Mouse (Mus musculus) myocyte (in vitro differentiated cells): ENCODE measurements around the gene Akr1c6. TPM values are rescaled to one million over a fixed set of nuclear protein-coding genes. Genes with fewer than 3 reads are reported as not detected.
"Not testable (repeated sequence)": the region's sequence is repeated elsewhere in the genome, so short reads cannot be mapped to it uniquely, and the experiment has no call there.

Experiments
- H3K27me3 ChIP-seq: one replicate; pipeline ENCODE4 v1.6.1; 2011; ENCODE audit not compliant: control insufficient read depth, insufficient read depth, insufficient read length
- H3K36me3 ChIP-seq: one replicate; pipeline ENCODE4 v1.6.1; 2011; ENCODE audit not compliant: control insufficient read depth, insufficient read depth
- H3K4me2 ChIP-seq: one replicate; pipeline ENCODE4 v1.6.1; 2011; ENCODE audit warnings: low read depth, control low read depth
- H3K4me3 ChIP-seq: one replicate; pipeline ENCODE4 v1.5.1; 2011; ENCODE audit warnings: mild to moderate bottlenecking, control low read depth, moderate library complexity
- H3K79me2 ChIP-seq: one replicate; pipeline ENCODE4 v1.6.1; 2011; ENCODE audit not compliant: control insufficient read depth, insufficient read depth
- H3ac ChIP-seq: one replicate; pipeline ENCODE4 v1.6.1; 2011; ENCODE audit not compliant: control insufficient read depth, insufficient read length
- CEBPB ChIP-seq: IDR thresholded peaks from 2 replicates; pipeline ENCODE4 v1.6.1; 2011; ENCODE audit warnings: mild to moderate bottlenecking, moderate library complexity; ENCODE audit not compliant: poor library complexity, insufficient read depth, severe bottlenecking
- E2F4 ChIP-seq: IDR thresholded peaks from one replicate; pipeline ENCODE4 v1.6.1; 2011; ENCODE audit warnings: mild to moderate bottlenecking, control low read depth, moderate library complexity; ENCODE audit not compliant: insufficient read depth
- MAX ChIP-seq: IDR thresholded peaks from one replicate; pipeline ENCODE4 v1.6.1; 2011; ENCODE audit warnings: low read depth, mild to moderate bottlenecking, control low read depth
- MYOD1 ChIP-seq, 3 experiments: IDR thresholded peaks; one replicate each; pipeline ENCODE4 v1.6.1; 2011; ENCODE audit warnings: control low read depth in 2 of 3, low read depth in 2 of 3, mild to moderate bottlenecking in 2 of 3, moderate library complexity in 1 of 3; ENCODE audit not compliant: insufficient read length in 2 of 3, control insufficient read depth in 1 of 3
- MYOG ChIP-seq, 3 experiments: IDR thresholded peaks; one replicate each; pipeline ENCODE4 v1.6.1; 2011; ENCODE audit warnings: control low read depth in 2 of 3, low read depth in 2 of 3, mild to moderate bottlenecking in 2 of 3; ENCODE audit not compliant: insufficient read length in 2 of 3, control insufficient read depth in 1 of 3, insufficient read depth in 1 of 3
- POLR2A ChIP-seq: IDR thresholded peaks from one replicate; pipeline ENCODE4 v1.6.1; 2011; ENCODE audit warnings: low read depth, mild to moderate bottlenecking, control low read depth, moderate library complexity; ENCODE audit not compliant: insufficient read length
- POLR2AphosphoS2 ChIP-seq: IDR thresholded peaks from one replicate; pipeline ENCODE4 v1.6.1; 2011; ENCODE audit warnings: low read depth, control low read depth; ENCODE audit not compliant: insufficient read length
- REST ChIP-seq: IDR thresholded peaks from one replicate; pipeline ENCODE4 v1.6.1; 2011; ENCODE audit warnings: mild to moderate bottlenecking, control low read depth, moderate library complexity; ENCODE audit not compliant: insufficient read depth, insufficient read length
- SRF ChIP-seq: IDR thresholded peaks from one replicate; pipeline ENCODE4 v1.6.1; 2011; ENCODE audit warnings: low read depth; ENCODE audit not compliant: control insufficient read depth, insufficient read length
- TCF12 ChIP-seq: IDR thresholded peaks from one replicate; pipeline ENCODE4 v1.6.1; 2011; ENCODE audit warnings: mild to moderate bottlenecking, control low read depth; ENCODE audit not compliant: poor library complexity, insufficient read depth, severe bottlenecking
- TCF3 ChIP-seq: IDR thresholded peaks from one replicate; pipeline ENCODE4 v1.6.1; 2011; ENCODE audit warnings: low read depth, control low read depth; ENCODE audit not compliant: insufficient read length
- USF1 ChIP-seq: IDR thresholded peaks from one replicate; pipeline ENCODE4 v1.6.1; 2011; ENCODE audit warnings: low read depth, mild to moderate bottlenecking, control low read depth, moderate library complexity
- polyA plus RNA-seq: library from polyadenylated mRNA; unstranded; fragments of >200 nt; fragmentation: generic; extraction: Trizol; gene quantifications from one replicate; pipeline ENCODE4 v1.2.1, GENCODE M21; 2012; ENCODE audit warnings: missing spikeins

Gene Akr1c6
- not detected for polyA plus RNA-seq

DNA sequence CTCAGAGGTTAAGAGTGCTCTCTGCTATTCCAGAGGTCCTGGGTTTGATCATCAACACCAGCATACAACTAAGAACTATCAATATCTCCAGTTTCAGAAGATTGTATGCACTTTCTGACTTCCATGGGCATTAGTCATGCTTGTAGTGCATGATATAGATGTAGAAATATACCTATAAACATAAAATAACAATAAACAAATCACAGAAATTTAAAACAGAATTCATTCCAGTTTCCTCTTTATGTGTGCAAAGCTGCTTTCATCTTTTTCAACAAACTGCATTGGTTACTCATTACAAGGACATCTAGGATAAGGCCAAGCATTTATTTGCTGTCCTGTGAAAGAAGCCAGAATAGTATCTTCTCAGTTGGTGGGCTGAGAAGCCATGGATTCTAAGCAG, at the start of gene Akr1c6:
Gene Akr1c6, plus strand, starts transcription at position 301 of the 400 bp plus-strand sequence.
- Histone ChIP-seq H3K4me2 (no peak within 1 kb of the TSS), H3K27me3 (no peaks in the 10 kb centered on the region), H3K79me2 (no peaks in the 10 kb centered on the region), H3K36me3 (no peaks in the 10 kb centered on the region), H3K4me3 (no peak within 1 kb of the TSS), H3ac (no peak within 1 kb of the TSS)
- TF ChIP-seq POLR2A (no peak), USF1 (no peak), E2F4 (no peak), MYOG (IDR thresholded peaks at IDR 0.05; ENCODE audit: control insufficient read depth in 1 of 3, insufficient read depth in 1 of 3, insufficient read length in 2 of 3, low read depth in 2 of 3) (no peak), MAX (no peak), CEBPB (no peak), TCF12 (no peak), REST (no peak), MYOD1 (IDR thresholded peaks at IDR 0.05; ENCODE audit: control insufficient read depth in 1 of 3, insufficient read length in 2 of 3, low read depth in 2 of 3) (no peak), POLR2AphosphoS2 (no peak), TCF3 (no peak), SRF (no peak)

DNA sequence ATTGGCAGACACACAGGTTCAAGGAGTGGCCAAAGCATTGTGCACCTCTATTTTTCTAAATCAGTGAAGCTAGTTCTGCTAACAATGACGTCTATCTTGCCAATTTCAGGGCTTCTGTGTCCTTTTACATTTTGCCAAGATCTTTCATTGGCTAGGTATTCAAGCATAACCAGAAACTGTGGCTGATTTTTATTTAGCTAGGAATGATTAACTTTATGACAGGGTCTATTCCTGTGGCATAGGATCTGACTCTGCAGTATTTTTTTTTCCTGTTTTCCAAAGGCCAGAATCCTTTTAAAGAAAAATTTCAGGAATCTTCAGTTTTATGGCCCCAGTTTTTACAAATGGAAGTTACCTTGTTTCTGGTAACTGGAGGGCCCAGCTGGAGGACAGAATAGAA, 49.2 kb upstream of the Akr1c6 start:
- TF ChIP-seq TCF12, result no peak
- no peak for TF ChIP-seq MAX
- TF ChIP-seq CEBPB, result no peak
- TF ChIP-seq E2F4, result no peak
- no peak for TF ChIP-seq USF1
- TF ChIP-seq POLR2AphosphoS2, result no peak
- no peak for TF ChIP-seq SRF
- TF ChIP-seq MYOG (IDR thresholded peaks at IDR 0.05; ENCODE audit: control insufficient read depth in 1 of 3, insufficient read depth in 1 of 3, insufficient read length in 2 of 3, low read depth in 2 of 3), result no peak
- TF ChIP-seq REST, result no peak
- no peak for TF ChIP-seq POLR2A
- no peak for TF ChIP-seq MYOD1 (IDR thresholded peaks at IDR 0.05; ENCODE audit: control insufficient read depth in 1 of 3, insufficient read length in 2 of 3, low read depth in 2 of 3)
- TF ChIP-seq TCF3, result no peak
- Histone ChIP-seq H3ac (no peak overlapping the region), H3K27me3 (no peaks in the 10 kb centered on the region), H3K4me2 (no peak overlapping the region), H3K4me3 (no peak overlapping the region), H3K36me3 (no peaks in the 10 kb centered on the region), H3K79me2 (no peaks in the 10 kb centered on the region)

DNA sequence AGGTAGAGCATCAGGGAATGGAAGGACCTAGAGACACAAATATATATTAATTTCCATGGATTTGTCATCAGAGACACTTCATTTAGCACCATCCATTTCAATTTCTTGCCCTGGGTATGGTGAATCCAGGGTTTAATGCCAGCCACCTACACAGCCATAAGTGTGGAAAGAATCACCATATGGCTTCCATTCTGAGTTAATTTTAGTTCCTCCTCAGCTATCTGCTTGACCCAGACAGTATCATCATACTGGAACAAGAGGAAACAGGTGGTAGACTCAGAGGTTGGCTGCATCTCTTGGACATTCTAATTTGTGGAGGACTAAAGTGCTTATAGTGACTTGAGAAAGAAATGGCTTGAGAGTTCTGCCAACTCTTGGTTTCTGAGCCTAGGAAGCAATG, 48.6 kb upstream of the Akr1c6 start:
- no peaks in the 10 kb centered on the region for H3K27me3 ChIP-seq
- no peak overlapping the region for H3ac ChIP-seq
- TF ChIP-seq POLR2AphosphoS2 (no peak), MYOG (IDR thresholded peaks at IDR 0.05; ENCODE audit: control insufficient read depth in 1 of 3, insufficient read depth in 1 of 3, insufficient read length in 2 of 3, low read depth in 2 of 3) (no peak), MYOD1 (IDR thresholded peaks at IDR 0.05; ENCODE audit: control insufficient read depth in 1 of 3, insufficient read length in 2 of 3, low read depth in 2 of 3) (no peak), USF1 (no peak), REST (no peak), MAX (no peak), TCF12 (no peak), TCF3 (no peak), E2F4 (no peak), POLR2A (no peak), SRF (no peak)
- no peak overlapping the region for H3K4me3 ChIP-seq
- H3K79me2 ChIP-seq, result no peaks in the 10 kb centered on the region
- H3K4me2 ChIP-seq, result no peak overlapping the region
- no peaks in the 10 kb centered on the region for H3K36me3 ChIP-seq

- Histone ChIP-seq H3K36me3 (no peaks in the 10 kb centered on the region), H3K79me2 (no peaks in the 10 kb centered on the region), H3K27me3 (no peaks in the 10 kb centered on the region), H3K4me3 (no peak overlapping the region), H3K4me2 (no peak overlapping the region), H3ac (no peak overlapping the region)
- TF ChIP-seq TCF12 (no peak), E2F4 (no peak), MYOD1 (IDR thresholded peaks at IDR 0.05; ENCODE audit: control insufficient read depth in 1 of 3, insufficient read length in 2 of 3, low read depth in 2 of 3) (no peak), REST (no peak), SRF (no peak), MYOG (IDR thresholded peaks at IDR 0.05; ENCODE audit: control insufficient read depth in 1 of 3, insufficient read depth in 1 of 3, insufficient read length in 2 of 3, low read depth in 2 of 3) (no peak)
Measured at GRCm38 (mm10) chr13:4388762-4389446, 45.2 kb upstream of the Akr1c6 start.

- H3K36me3 ChIP-seq, H3K4me3 ChIP-seq, H3K79me2 ChIP-seq, H3K27me3 ChIP-seq, H3K4me2 ChIP-seq, H3ac ChIP-seq: not testable (repeated sequence)
Measured at GRCm38 (mm10) chr13:4400360-4400759, 33.7 kb upstream of the Akr1c6 start.
